Mouse (Mus musculus): ENCODE measurements around the gene Irf9. TPM values are rescaled to one million over a fixed set of nuclear protein-coding genes. Genes with fewer than 3 reads are reported as not detected.
A peak's percentile ranks its signal among the peaks of the same experiment; 100 is the strongest.

Irf9 gene
- polyA plus RNA-seq, 1 experiment from 2014 or later, result 27.4 TPM

DNA sequence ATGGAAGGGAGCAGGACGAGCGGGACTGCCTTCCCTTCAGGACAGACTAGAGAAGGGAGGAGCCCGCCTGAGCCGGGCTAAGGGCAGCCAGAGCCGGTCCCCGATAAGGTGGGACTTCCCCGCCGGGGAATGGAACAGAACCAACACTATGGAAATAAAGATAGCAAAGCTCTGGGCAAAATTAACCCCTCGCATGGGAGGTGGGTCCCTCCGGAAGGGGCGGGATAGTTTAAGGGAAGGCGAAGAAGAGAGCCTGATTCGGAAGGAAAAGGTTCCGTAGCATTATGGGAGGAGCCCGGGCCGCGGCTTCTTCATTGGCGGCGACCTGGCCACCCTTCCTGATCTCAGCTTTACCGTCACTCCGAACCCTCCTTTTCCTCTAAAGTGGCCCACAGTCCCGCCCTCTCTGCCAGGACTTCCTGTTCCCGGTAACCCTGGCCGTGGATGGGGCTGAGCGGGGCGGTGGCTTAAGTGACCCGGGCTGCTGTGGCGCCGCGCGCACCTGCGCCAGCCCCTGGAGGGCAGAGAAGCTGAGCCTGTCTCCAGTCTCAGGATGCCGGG, 12.0 kb upstream of the Irf9 start, which contains the start of gene Rnf31:
Rnf31 (plus strand) TSS at position 378 of the 561 bp plus-strand sequence.
- H3K9ac ChIP-seq (ENCODE audit: low read depth, low read length), result peak within 1 kb of the TSS; percentile 92
- H3K4me1 ChIP-seq (replicated peaks; ENCODE audit: insufficient read depth, low read length), result peaks cover 15% of the 10 kb centered on the region; the same call in 1 of the 2 replicates
- H3K4me2 ChIP-seq (ENCODE audit: low read length), result peak within 1 kb of the TSS; percentile 96
- under 1% methylated on average over 33 of the region's 33 CpGs for WGBS
- DNase-seq (ENCODE audit: low spot score), result peak; percentile 99
- H3K4me3 ChIP-seq (replicated peaks; ENCODE audit: low read depth, low read length), result peak within 1 kb of the TSS; percentile 94
- H3K27ac ChIP-seq, result peak within 1 kb of the TSS; percentile 99
- TF ChIP-seq CTCF (IDR thresholded peaks at IDR 0.05; ENCODE audit: low read depth), result no peak
- H3K9me3 ChIP-seq (replicated peaks; ENCODE audit: low read length), result no peaks in the 10 kb centered on the region
- peaks cover 28% of the 10 kb centered on the region for H3K36me3 ChIP-seq (ENCODE audit: insufficient read depth, low read length)
- H3K27me3 ChIP-seq (ENCODE audit: insufficient read depth, low read length), result no peaks in the 10 kb centered on the region
- peak; percentile 91 for ATAC-seq (replicated peaks; ENCODE audit: low FRiP score, low read depth)

GRCm38 (mm10) chr14:55592226-55592625, 11.1 kb upstream of the Irf9 start:
- peak overlapping the region; percentile 99 for H3K27ac ChIP-seq

DNA sequence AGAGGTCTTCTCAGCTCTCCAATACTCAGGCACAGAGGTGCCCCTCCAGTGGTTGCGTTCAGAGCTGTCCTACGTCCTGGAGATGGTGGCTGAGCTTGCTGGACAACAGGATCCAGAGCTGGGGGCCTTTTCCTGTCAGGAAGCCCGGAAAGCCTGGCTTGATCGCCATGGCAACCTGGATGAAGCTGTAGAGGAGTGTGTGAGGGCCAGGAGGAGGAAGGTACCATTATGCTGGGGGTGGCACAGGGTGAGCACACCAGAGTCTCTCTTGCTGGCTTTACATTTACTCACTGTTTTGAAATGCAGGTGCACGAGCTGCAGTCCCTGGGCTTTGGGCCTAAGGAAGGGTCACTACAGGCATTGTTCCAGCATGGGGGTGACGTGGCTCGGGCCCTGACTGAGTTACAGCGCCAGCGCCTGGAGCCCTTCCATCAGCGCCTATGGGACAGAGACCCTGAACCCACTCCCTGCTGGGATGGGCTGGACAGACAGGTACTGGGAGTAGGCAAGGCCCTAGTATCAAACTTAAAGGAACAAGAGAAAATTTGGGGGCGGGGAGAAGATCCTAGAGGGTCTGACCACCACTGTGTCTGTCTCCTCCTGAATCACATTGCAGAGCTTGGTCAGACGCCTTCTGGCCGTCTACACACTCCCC, 7.2 kb upstream of the Irf9 start:
- no peak for TF ChIP-seq CTCF (IDR thresholded peaks at IDR 0.05; ENCODE audit: low read depth)
- 81% methylated on average over 13 of the region's 13 CpGs for WGBS
- H3K9ac ChIP-seq (ENCODE audit: low read depth, low read length), result no peak overlapping the region
- H3K27me3 ChIP-seq (ENCODE audit: insufficient read depth, low read length), result no peaks in the 10 kb centered on the region
- peak; percentile 30 for DNase-seq (ENCODE audit: low spot score)
- no peak overlapping the region for H3K4me3 ChIP-seq (replicated peaks; ENCODE audit: low read depth, low read length)
- ATAC-seq (replicated peaks; ENCODE audit: low FRiP score, low read depth), result no peak
- H3K4me1 ChIP-seq (replicated peaks; ENCODE audit: insufficient read depth, low read length), result peaks cover 15% of the 10 kb centered on the region; the same call in 1 of the 2 replicates
- no peaks in the 10 kb centered on the region for H3K9me3 ChIP-seq (replicated peaks; ENCODE audit: low read length)
- H3K27ac ChIP-seq, result no peak overlapping the region
- no peak overlapping the region for H3K4me2 ChIP-seq (ENCODE audit: low read length)
- H3K36me3 ChIP-seq (ENCODE audit: insufficient read depth, low read length), result peaks cover 61% of the 10 kb centered on the region

More at GRCm38 (mm10) chr14:55592226-55592625, 11.1 kb upstream of the Irf9 start:
- Histone ChIP-seq H3K9me3 (replicated peaks; ENCODE audit: low read length) (no peaks in the 10 kb centered on the region), H3K36me3 (ENCODE audit: insufficient read depth, low read length) (peaks cover 33% of the 10 kb centered on the region), H3K9ac (ENCODE audit: low read depth, low read length) (peak overlapping the region; percentile 92), H3K4me3 (replicated peaks; ENCODE audit: low read depth, low read length) (peak overlapping the region; percentile 94), H3K4me2 (ENCODE audit: low read length) (peak overlapping the region; percentile 96), H3K4me1 (replicated peaks; ENCODE audit: insufficient read depth, low read length) (peaks cover 15% of the 10 kb centered on the region; the same call in 1 of the 2 replicates), H3K27me3 (ENCODE audit: insufficient read depth, low read length) (no peaks in the 10 kb centered on the region)
- ATAC-seq (replicated peaks; ENCODE audit: low FRiP score, low read depth) (no peak), DNase-seq (ENCODE audit: low spot score) (peak; percentile 15)
- 4% methylated on average over 16 of the region's 16 CpGs for WGBS
- TF ChIP-seq CTCF (IDR thresholded peaks at IDR 0.05; ENCODE audit: low read depth), result no peak

- H3K4me2 ChIP-seq (ENCODE audit: low read length), result no peak overlapping the region
- H3K9me3 ChIP-seq (replicated peaks; ENCODE audit: low read length), result no peaks in the 10 kb centered on the region
- H3K36me3 ChIP-seq (ENCODE audit: insufficient read depth, low read length), result peaks cover 74% of the 10 kb centered on the region
- DNase-seq (ENCODE audit: low spot score) (no peak), ATAC-seq (replicated peaks; ENCODE audit: low FRiP score, low read depth) (no peak)
- no peak overlapping the region for H3K27ac ChIP-seq
- H3K27me3 ChIP-seq (ENCODE audit: insufficient read depth, low read length), result no peaks in the 10 kb centered on the region
- peaks cover 7% of the 10 kb centered on the region for H3K4me1 ChIP-seq (replicated peaks; ENCODE audit: insufficient read depth, low read length)
- no peak overlapping the region for H3K4me3 ChIP-seq (replicated peaks; ENCODE audit: low read depth, low read length)
- no peak overlapping the region for H3K9ac ChIP-seq (ENCODE audit: low read depth, low read length)
- 89% methylated on average over 21 of the region's 21 CpGs for WGBS
- no peak for TF ChIP-seq CTCF (IDR thresholded peaks at IDR 0.05; ENCODE audit: low read depth)
Observed at GRCm38 (mm10) chr14:55598521-55599390, 4.6 kb upstream of the Irf9 start.

GRCm38 (mm10) chr14:55603633-55604576, 534 bp downstream of the Irf9 start:
- H3K4me1 ChIP-seq (replicated peaks; ENCODE audit: insufficient read depth, low read length), result peaks cover 13% of the 10 kb centered on the region
- peaks cover 53% of the 10 kb centered on the region for H3K36me3 ChIP-seq (ENCODE audit: insufficient read depth, low read length)
- peak overlapping the region; percentile 47 for H3K4me3 ChIP-seq (replicated peaks; ENCODE audit: low read depth, low read length)
- H3K4me2 ChIP-seq (ENCODE audit: low read length), result peak overlapping the region; percentile 71
- H3K27me3 ChIP-seq (ENCODE audit: insufficient read depth, low read length), result no peaks in the 10 kb centered on the region
- ATAC-seq (replicated peaks; ENCODE audit: low FRiP score, low read depth) (peak; percentile 92), DNase-seq (ENCODE audit: low spot score) (peak; percentile 98)
- peak overlapping the region; percentile 87 for H3K27ac ChIP-seq
- TF ChIP-seq CTCF (IDR thresholded peaks at IDR 0.05; ENCODE audit: low read depth), result peak; percentile 99
- H3K9ac ChIP-seq (ENCODE audit: low read depth, low read length), result peak overlapping the region; percentile 60
- 9% methylated on average over 19 of the region's 19 CpGs for WGBS
- H3K9me3 ChIP-seq (replicated peaks; ENCODE audit: low read length), result no peaks in the 10 kb centered on the region

Data from kidney, postnatal 0 days (tissue).